Mouse (Mus musculus): ENCODE data around the gene Tbc1d22a.
"Not testable (repeated sequence)": the region's sequence is repeated elsewhere in the genome, so short reads cannot be mapped to it uniquely, and the experiment has no call there.

The Tbc1d22a gene

DNA sequence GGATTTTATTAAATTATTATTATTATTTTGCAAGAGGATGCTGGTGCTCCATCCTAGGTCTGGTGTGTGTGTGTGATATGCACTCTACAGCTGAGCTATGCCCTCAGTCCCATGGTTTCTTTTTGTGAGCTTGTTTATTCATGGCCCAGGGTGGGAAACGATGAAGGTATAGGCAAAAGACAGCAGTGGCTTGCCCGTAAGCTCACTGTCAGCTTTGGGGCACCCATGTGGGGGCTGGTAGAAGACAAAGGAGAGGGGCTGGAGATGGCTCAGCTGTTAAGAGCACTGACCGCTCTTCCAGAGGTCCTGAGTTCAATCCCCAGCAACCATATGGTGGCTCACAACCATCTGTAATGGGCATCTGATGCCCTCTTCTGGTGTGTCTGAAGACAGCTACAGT, 32.9 kb upstream of the Tbc1d22a start:
- in situ Hi-C loops (cut with MboI) = not testable (repeated sequence)

DNA sequence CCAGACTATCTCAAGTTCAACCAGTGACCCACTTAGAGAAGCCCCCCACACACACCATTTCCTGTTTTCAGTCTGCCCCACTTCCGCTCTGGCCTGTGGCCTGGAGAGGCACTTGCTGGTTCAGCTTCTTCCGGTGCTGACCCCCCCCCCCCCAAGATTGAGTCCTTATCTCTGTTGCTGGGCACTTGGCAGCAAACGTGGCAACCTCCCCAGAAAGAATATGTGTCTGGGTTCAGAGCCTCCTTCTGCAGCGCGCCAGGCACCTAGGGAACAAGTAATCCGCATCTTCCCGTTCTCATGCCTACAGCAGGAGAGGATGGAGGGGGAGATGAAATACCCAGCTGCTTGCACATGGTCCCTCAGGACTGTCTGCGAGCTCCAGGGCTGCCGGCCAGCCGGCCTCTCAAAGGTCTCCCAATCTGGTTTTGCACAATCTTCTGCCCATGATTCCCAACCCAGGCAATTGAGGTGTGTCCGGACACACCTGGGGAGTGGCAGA, 32.3 kb upstream of the Tbc1d22a start:
- in situ Hi-C loops (cut with MboI) = no loop called here

DNA sequence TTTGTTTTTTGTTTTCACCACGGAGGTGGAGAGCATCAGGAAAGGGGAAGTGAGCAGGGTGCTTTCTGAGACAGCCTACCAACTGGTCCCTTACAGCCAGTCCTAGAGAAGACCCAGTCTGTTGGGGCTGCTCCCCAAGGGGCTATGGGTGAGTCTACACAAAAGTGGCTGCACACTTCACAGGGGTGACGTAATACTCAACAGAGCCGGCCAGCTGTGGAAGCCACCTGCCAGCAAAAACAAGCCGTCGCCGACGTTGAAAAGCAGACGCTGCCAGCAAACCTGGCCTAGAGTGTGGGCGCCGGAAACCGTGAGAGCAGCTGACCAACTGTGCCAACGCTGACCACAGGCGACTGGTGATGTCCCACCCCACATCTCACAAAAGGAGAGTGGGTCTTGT, 31.6 kb upstream of the Tbc1d22a start:
- in situ Hi-C loops (cut with MboI) = no loop called here

- in situ Hi-C loops (cut with MboI) = no loop called here
These were observed 30.8 kb upstream of the Tbc1d22a start for GRCm38 (mm10) chr15:86183484-86183883.

GRCm38 (mm10) chr15:86184071-86184470, 30.2 kb upstream of the Tbc1d22a start:
- in situ Hi-C loops (cut with MboI) = no loop called here

- in situ Hi-C loops (cut with MboI) = no loop called here
These were observed 29.2 kb upstream of the Tbc1d22a start for GRCm38 (mm10) chr15:86184851-86185688.

GRCm38 (mm10) chr15:86185689-86186569, 28.3 kb upstream of the Tbc1d22a start, which contains the start of gene Cerk:
Gene Cerk (minus strand): TSS chr15:86186141.
- in situ Hi-C loops (cut with MboI) = no loop called here

- in situ Hi-C loops (cut with MboI) = no loop called here
These were observed 27.6 kb upstream of the Tbc1d22a start for GRCm38 (mm10) chr15:86186686-86187085.

DNA sequence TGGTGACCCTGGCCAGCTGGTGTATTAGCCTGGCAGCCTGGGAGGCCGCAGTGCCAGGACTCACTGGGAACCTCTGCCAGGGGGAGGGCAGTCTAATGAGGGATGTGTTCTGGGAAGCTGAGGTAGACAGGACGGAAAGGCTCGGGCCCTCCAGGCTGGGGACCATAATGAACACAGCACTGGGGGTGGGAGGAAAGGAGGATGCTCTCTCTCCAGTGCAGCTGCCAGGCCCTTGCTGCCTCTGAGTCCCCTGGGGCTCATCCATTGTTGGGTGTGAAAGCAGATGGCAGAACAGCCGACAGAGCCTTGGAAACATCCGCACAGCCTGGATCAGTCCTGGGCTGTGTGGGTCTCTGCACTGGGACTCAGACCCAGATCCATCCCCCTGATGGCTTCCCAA, 26.1 kb upstream of the Tbc1d22a start:
- in situ Hi-C loops (cut with MboI) = no loop called here

GRCm38 (mm10) chr15:86188746-86189470, 25.4 kb upstream of the Tbc1d22a start:
- in situ Hi-C loops (cut with MboI) = no loop called here

- in situ Hi-C loops (cut with MboI) = no loop called here
These were observed 23.9 kb upstream of the Tbc1d22a start for GRCm38 (mm10) chr15:86190387-86190786.

GRCm38 (mm10) chr15:86191505-86191904, 22.8 kb upstream of the Tbc1d22a start:
- in situ Hi-C loops (cut with MboI) = no loop called here

DNA sequence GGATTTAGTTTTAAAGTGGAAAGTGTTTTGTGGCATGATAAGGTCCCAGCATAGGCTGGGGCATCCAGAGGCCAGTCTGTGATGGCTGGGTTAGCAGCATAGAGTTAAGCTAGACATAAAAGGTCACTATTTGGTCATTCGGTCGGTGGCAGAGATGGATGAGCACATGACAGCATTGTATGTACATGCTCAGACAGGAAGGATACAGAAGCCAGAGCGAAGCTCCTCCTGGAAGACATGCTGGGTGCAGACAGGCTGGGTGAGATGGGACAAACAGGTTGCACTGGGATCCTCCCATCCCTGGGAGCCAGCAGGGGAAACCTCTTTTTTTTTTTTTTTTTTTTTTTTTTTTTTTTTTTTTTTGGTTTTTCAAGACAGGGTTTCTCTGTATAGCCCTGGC, 22.3 kb upstream of the Tbc1d22a start:
- in situ Hi-C loops (cut with MboI) = no loop called here

GRCm38 (mm10) chr15:86194676-86195453, 19.4 kb upstream of the Tbc1d22a start:
- in situ Hi-C loops (cut with MboI) = not testable (repeated sequence)

DNA sequence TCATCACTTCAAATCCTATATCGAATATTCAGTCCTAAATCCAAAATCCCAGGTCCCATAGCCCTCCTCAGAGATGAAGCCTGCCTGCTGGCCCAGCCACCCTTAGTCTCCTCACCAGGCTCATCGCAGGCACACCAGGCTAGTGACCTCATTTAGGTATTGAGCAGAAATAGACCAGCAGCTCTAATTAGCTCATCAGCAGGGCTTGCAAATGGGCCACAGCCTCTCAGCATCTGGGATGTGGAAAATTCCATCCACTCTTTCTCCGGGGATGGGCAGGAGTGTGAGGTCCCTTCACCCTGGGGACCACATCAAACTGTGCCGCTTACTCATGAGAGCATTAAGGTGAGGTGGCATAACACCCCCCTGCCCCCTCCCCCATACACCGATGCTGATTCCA, 15.2 kb upstream of the Tbc1d22a start:
- in situ Hi-C loops (cut with MboI) = no loop called here

DNA sequence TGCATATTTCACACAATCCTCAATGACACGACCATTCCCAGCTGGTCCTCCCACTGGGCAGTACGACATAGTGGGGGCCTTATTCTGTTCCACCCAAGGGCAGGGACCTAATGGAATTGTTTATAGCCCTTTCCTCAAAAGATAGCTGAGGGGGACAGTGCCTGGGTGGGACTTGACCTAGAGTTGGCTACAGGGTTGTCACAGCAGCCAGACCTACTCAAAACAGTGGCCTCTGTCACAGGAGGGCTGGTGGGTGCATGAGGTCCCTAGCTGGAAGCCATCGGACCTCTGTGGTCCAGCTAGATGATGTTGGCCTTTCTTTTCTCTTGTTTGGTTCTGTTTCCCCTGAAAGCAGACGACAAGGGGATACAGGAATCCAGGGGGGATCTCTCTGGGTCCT, 14.8 kb upstream of the Tbc1d22a start:
- in situ Hi-C loops (cut with MboI) = no loop called here

DNA sequence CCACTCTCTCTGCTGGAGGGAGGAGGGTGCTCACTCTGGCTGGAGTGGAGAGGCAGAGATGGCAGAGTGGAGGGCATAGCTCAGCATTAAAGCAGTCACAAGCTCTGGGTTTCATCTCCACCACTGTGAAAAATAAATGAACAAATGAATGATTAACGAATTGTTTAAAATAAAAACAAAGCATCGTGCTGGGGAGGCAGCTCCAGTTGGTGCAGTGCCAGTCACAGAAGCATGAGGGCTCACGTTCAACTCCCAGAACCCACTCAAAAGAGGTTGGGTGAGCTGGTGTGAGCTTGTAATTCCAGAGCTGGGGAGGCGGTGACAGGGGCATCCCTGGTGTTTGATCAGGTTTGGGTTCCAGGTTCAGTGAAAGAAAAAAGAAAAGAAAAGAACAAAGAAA, 14.1 kb upstream of the Tbc1d22a start:
- in situ Hi-C loops (cut with MboI) = loop anchor here (5.0 kb wide), 1 partner anchor 63 kb away; no protein-coding TSS in a partner anchor

DNA sequence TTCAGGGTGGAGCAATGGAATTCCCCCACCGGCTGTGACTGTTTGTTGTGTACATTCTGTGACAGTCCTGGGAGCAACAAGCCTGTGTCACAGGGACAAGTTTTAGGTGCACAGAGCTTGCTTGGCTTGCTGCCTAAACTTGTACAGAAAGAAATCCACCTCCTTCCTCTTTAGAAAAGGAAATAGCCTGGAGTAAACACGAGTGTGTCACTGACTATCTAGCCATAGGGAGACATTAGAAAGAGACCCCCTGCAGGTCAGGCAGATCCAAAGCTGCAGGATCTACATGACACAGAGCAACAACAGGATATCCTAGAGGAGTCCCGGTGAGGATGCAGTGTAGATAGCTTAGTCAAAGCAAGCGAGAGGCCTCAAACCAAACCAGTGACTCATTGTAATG, 13.2 kb upstream of the Tbc1d22a start:
- in situ Hi-C loops (cut with MboI) = loop anchor here (5.0 kb wide), 1 partner anchor 64 kb away; no protein-coding TSS in a partner anchor

- in situ Hi-C loops (cut with MboI) = loop anchor here (5.0 kb wide), 1 partner anchor 65 kb away; no protein-coding TSS in a partner anchor
These were observed 12.4 kb upstream of the Tbc1d22a start for GRCm38 (mm10) chr15:86201696-86202330.

DNA sequence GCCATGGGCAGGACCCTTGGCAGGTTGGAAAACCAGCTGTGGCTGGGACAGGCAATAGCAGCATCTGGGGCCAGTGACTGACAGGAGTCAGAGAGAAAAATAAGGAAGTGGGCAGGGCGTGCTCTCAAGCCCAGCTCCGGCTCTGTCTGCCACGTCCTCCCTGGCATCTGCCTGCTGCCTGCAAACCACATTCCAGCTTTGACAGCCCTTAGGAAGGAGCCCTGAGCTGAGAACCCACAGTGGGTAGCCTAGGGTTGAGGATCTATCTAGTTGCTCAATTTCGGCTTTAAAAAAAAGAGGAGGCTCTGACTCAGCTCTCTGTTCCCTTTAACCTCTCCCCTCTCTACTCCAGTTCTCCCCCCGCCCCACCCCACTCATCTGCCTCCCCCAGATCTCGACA, 11.6 kb upstream of the Tbc1d22a start:
- in situ Hi-C loops (cut with MboI) = loop anchor here (5.0 kb wide), 1 partner anchor 65 kb away; no protein-coding TSS in a partner anchor

All from mature B cell (primary cell).